Mouse (Mus musculus) kidney, adult 2 months (tissue): Measurements from ENCODE around the gene Zbtb12.

Source experiments
- CTCF ChIP-seq: fragments of 200-500 bp; conservative IDR thresholded peaks from 2 replicates; pipeline ENCODE4 v1.5.1; 2011; ENCODE audit warnings: low read depth, mild to moderate bottlenecking, control low read depth, low read length, moderate library complexity, mixed read lengths; ENCODE audit not compliant: insufficient read depth, insufficient read length
- POLR2A ChIP-seq: fragments of 200-500 bp; IDR thresholded peaks from one replicate; pipeline ENCODE4 v1.6.1; 2011; ENCODE audit warnings: low read depth, low read length, control low read depth

DNA sequence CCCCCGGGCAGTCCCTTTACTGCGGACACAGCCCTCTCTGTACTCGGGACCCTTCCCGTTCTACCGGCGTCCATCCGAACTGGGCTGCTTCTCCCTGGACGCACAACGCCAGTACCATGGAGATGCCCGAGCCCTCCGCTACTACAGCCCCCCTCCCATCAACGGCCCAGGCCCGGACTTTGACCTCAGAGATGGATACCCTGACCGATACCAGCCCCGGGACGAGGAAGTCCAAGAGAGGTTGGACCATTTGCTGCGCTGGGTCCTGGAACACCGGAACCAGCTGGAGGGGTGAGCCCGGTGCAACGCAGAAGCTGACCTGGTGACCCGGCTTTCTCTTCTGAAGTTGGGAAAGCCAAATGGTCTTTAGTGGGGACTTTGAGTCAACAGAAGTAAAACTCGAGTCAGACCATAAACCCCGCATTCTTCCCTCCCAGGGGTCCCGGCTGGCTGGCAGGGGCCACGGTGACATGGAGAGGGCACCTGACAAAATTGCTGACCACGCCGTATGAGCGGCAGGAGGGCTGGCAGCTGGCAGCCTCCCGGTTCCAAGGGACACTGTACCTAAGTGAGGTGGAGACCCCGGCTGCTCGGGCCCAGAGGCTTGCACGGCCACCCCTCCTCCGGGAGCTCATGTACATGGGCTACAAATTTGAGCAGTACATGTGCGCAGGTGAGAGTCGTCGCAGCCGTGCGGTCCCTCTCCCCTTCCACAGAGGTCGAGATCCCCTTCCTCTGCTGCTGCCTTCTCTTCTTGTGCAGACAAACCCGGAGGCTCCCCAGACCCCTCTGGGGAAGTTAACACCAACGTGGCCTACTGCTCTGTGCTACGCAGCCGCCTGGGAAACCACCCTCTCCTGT, 41.6 kb upstream of the Zbtb12 start:
- TF ChIP-seq CTCF = no peak
- no peak for TF ChIP-seq POLR2A
